Mouse (Mus musculus) cerebellum, adult 9-10 months (tissue): ENCODE measurements at regions not wholly inside any gene's neighbourhood (a gene's known extent, or its start where the extent isn't known, plus 50 kb on each side); places are given as distances from the start of the nearest gene placed in this dataset.

Experiments
- DNase-seq: peaks from one replicate; pipeline ENCODE4 v3.0.0; 2022

DNA sequence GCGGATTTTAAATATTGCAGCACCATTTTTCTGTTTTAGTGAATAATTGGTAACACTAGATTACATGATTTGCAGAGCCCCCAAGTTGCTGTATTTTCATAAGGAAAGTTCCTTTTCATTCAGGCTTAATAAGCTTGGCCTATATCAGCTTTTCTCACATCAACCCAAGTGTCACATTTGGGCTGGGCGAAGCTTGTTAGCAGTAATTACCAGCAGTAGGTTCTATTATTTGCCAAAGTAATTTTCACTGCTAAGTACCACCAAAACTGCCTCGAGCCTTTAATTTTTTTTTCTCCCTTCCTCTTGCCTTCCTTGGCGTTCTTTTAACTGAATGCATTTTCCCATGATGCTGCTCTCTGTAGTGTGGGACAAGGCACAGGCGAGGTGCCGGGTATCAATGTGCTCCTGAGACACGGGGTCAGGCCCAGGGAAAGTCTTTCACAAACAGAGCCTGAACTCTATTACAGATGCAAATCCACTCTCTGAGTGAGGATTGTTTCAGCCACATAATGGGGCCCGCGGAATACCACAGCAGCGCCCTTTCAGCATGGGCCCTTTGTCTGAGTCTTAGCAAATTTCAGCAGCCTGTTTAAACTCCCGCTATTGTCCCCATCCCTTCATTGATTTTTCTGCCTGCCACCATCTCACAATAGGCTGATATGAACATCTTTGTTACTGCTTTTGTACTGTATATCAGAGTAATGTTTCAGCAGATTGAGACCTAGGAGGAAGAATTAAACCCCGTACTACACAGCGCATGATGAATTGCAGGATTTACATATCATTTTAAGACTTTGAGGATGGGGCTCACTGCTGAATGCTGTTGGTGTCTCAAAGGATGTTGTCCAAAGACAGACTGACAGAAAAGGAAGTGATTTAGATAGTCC, 205.1 kb upstream of the Epha3 start:
- DNase-seq = no peak

- no peak for DNase-seq
Measured at GRCm38 (mm10) chr16:64062584-64062983, 198.6 kb upstream of the Epha3 start.

DNA sequence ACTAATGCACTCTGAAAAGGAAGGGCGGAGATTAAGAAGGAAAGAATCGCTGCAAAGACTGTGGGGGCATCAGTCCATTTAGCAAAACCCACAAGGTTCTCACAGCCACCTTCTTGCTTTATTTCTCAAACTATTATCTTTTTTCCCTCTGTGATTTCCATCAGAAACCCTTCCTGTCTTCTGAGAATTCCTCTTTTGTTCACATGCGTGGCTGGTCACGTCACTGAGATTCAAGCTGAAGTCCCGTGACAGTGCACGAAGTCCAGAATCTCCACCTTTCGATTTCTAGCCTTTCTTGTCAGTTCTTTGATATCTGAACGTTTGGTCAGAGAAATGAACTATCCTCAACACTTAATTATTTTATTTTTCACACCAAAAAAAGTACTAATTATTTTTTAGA, 194.7 kb upstream of the Epha3 start:
- DNase-seq = no peak

DNA sequence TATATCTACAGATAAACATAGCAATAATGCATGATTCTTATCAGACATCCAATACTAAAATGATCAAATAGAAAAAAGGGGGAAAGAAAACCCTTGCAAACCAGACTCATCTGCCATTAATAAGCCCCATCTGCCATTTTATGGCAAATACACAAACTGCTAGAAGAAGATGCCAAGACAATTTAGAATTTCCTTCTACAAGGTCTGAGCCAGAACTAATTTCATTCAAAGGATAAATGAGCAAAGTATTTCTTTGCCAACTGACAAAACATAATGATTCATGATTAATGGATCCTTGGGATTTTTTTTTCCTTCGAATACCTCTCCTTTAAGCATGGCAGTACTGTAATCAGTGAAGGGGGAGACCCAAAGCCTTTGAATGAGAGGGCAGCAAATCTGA, 190.4 kb upstream of the Epha3 start:
- DNase-seq = no peak

GRCm38 (mm10) chr16:64048026-64048425, 184.1 kb upstream of the Epha3 start:
- no peak for DNase-seq

DNA sequence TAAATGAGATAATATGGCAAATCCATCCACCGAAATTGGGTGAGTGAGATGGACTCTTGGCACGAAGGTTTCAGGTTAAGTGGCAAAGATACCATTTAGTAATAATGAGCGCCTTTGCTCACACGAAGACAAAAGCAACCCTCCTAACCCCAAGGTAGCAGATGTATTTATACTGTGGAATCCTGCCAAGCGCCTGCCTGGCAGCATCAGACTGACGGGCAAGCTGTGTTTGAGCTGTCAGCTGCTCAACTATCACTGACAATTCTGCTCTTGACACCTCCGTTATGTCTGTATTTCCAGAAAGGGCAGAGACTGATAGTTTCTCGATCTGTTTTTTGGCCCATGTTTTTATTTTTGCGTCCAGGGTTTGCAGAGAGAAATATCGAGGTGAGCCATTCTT, 169.1 kb upstream of the Epha3 start:
- DNase-seq = peak; percentile 4

- DNase-seq = no peak
Measured at GRCm38 (mm10) chr16:64023981-64024380, 160.0 kb upstream of the Epha3 start.

- DNase-seq = no peak
Measured at GRCm38 (mm10) chr16:64000884-64001283, 136.9 kb upstream of the Epha3 start.

DNA sequence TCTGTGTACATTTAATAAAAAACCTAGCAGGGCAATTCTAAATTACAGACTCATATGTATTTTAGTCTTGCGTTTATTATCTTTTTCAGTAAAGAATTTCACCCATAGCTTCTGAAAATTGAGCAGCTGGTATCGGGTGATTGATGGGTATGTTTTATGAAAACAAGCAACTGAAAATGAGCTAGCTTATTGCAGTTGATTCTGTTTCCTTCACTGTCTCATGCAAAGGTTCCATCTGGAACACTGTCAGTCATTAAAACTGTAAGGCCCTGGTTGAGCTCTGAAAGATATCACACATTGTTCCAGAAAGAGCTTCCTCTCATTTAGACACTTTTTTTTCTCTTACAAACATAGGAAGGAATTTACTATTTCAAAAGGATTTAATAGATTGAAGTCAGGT, 103.4 kb upstream of the Epha3 start:
- DNase-seq = no peak

- DNase-seq = no peak
Measured at GRCm38 (mm10) chr16:63960786-63961185, 96.8 kb upstream of the Epha3 start.

DNA sequence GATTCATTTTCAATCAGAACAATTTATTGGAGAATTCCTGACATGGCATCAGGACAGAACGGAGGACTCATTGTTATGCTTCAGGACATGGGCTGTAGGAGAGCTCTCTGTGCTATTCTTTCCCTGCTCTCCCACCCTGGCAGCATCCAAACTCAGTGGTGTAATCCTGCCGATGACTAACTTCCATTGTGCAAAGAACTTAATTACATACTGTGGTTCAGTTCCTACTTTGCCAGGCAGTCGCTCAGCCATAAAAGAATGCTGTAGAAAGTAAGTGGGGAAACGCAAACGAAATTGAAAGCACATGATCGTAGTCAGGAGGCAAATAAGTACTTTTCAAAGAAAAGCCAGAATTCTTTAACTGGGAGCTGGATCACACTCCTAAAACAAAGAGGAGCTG, 94.2 kb upstream of the Epha3 start:
- no peak for DNase-seq

DNA sequence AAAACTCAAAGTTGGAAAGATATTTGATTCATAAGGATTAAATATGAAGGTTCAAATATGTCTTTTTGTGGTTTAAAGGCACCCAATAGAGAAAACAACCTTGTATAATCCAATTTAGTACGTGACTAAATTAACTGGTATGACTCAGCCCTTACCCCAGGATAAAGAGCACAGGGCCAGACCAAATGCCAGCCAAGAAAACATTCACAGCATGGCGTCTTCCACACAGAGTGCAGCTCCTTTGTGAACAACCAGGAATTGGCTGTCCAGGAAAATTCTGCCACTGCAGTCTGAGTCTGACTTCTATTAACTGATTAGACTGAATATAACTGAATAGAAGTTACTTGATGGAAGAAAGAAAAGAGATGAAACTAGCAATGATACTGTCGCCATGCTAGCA, 61.2 kb upstream of the Epha3 start:
- DNase-seq = peak; percentile 43

DNA sequence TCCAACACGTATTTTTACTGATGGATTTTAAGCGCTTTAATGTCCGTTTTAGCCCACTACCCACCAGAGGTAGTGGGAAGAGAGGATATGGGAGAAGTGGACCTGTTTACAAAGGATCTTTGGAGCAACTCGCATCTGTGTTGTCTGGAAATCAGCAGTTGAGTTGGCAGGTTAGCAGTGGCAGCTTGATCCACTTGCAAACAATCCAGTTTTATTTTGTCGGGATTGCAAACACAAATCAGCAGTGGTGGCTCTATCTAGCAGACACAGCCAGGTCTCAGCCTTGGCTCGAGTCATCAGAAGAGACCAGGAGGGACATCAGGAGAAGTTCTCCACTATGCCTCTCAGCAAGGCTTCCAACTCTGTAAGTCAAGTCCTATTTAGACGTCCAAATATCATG, 57.2 kb upstream of the Epha3 start:
- no peak for DNase-seq
